Mouse (Mus musculus): ENCODE data around the gene Drd5. TPM values are rescaled to one million over a fixed set of nuclear protein-coding genes. Genes with fewer than 3 reads are reported as not detected.
A peak's percentile ranks its signal among the peaks of the same experiment; 100 is the strongest.

Gene Drd5
- total RNA-seq (2021), result 1 to 10 TPM; 1.4 to 2.0 TPM
- long read RNA-seq, experiment 1, result 0 reads
- long read RNA-seq, experiment 2, partial matches to known transcripts, result 0 of 1 reads
- long read RNA-seq, experiment 2, other reads (novel, unspliced or antisense), result 0 of 1 reads

DNA sequence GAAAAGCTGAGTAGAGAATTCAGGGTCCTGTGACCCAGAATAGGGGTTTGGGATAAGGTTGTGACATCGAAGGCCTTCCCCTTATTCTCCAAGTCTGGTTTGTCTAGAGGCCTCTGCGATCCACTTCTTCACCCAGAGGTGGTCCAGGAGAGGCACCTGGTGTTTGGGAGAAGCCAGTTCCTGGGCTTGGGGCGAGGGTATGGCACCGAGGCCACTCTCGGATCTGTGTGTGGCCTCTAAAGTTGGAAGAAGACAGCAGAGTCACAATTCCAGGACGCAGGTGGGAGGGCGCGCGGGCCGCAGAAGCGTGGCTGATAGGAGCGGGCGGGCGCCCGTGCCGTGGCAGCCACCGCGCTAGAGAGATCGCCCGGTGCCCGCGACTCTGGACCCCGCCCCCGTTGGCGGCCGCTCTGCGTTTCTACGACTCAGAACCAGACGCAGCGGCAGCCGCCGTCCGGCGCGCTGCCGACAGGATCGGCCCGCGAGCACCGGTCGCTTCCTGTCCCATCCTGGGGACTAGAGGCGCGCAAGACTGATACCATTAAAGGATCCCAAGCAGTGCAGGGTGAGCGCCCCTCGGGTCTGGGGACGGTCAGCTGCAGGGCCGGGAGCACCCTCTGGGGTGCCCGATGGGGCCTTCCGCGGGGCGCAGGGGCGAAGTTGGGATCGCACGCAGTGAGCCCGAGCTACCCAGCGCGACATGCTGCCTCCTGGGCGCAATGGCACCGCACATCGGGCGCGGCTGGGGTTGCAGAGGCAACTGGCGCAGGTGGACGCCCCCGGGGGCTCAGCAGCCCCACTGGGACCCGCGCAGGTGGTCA is at the start of gene Drd5:
Gene Drd5, plus strand, starts transcription at position 402 of the 821 bp plus-strand sequence.
- DNase-seq (ENCODE audit: low spot score in 2 of 2), result peak in 1 of 2 experiments; percentile 8

DNA sequence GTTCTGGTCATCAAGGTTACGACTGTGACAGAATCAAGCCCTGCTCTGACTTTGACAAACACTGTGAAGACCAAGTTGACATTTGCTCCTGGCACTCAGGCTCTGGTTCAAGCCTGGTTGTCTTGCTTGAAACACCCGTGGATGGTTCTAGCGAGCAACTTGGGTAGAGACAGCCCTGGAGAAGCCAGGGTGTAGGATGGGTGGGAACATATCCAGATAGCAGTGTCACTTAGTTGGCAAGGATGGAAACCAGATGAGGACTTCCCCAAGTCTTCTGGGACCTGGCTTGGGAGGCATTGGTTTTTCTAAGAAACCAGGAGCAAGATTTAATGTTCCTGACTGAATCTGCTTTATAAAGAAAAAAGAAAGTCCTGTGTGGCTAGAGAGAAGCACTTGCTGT is 48.2 kb upstream of the Drd5 start:
- no peak for DNase-seq (ENCODE audit: low spot score in 2 of 2)

DNA sequence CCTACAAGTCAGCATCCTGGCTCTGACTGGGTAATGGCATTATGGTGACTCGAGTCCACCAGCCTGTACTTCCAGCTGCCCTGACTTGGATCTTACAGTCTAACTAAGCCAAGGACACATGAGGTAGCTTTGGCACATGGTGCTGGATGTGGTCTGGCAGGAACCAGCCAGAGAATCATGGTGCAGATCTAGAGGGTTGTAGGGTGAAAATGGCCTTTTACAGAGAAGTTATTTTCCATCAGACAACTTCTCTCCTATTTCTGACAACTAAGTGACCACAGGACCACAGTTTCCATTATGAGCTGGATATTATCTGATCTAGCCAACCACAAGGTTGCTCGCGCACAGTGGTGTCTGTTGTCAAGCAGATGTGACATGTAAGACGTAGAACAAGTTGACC is 45.3 kb upstream of the Drd5 start:
- DNase-seq (ENCODE audit: low spot score in 2 of 2), result no peak

DNA sequence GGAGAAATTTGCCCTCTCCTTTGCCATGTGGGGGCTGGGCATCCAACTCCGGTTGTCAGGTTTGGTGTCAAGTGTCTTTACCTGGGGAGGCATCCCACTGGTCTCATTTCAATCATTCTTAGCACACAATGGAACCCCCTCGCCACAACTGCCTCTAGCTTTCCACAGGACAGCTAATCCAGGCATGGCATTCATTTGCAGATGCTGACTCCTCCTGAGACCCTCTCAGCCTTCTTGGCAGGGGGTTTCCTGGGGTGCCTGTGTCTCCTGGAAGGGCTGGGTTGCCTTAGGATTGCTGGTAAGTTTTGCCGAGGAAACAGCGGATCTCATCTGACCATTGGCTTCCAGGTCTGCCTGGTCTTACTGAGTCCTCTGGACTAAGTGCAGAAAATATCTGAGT is 43.4 kb upstream of the Drd5 start, which contains the start of gene Otop1:
Gene Otop1, plus strand, starts transcription at position 202 of the 400 bp plus-strand sequence.
- DNase-seq (ENCODE audit: low spot score in 2 of 2), result no peak

DNA sequence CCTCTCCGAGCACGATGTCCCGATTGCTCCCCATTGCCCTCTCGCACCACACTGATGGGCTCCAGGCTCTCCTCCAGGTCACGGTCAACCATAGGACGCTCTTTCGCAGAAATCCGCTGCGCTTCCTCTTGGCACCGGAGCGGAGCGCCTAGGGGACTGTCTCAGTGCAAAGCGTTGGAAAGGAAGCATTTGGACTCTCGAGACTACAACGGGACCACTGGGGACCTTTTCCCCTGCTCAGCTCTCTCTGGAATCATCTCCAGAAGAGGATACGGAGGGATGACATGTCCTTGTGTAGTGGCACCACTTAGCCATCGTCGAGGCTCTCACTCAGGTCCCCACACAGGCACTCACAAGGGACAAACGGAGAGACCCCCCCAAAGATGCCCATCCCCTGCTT is 42.7 kb upstream of the Drd5 start:
- no peak for DNase-seq (ENCODE audit: low spot score in 2 of 2)

DNA sequence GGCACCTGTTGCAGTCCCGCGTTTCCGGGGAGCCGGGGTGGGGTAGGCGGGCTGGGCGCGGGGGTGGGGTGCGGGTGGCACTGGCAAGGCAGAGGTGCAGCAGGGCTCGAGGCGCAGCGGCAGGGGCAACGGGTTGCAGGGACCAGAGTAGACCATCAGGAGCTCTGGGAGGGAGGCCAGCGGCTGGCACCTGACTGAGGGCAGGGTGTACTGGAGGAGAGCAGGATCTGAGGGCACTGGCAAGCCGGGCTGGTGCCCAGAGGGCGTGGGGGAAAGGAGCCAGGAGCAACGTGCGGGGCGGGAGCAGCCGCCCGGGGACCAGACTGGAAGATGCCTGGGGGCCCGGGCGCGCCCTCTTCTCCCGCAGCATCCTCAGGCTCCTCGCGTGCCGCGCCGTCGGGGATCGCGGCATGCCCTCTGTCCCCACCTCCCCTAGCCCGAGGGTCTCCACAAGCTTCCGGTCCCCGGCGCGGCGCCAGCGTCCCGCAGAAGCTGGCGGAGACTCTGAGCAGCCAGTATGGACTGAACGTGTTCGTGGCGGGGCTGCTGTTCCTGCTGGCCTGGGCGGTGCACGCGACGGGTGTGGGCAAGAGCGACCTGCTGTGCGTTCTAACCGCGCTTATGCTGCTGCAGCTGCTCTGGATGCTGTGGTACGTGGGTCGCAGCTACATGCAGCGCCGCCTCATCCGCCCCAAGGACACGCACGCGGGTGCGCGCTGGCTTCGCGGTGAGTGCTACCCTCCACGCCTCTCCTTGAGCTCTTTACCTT is 41.9 kb upstream of the Drd5 start:
- peak in 1 of 2 experiments; percentile 8 for DNase-seq (ENCODE audit: low spot score in 2 of 2)

DNA sequence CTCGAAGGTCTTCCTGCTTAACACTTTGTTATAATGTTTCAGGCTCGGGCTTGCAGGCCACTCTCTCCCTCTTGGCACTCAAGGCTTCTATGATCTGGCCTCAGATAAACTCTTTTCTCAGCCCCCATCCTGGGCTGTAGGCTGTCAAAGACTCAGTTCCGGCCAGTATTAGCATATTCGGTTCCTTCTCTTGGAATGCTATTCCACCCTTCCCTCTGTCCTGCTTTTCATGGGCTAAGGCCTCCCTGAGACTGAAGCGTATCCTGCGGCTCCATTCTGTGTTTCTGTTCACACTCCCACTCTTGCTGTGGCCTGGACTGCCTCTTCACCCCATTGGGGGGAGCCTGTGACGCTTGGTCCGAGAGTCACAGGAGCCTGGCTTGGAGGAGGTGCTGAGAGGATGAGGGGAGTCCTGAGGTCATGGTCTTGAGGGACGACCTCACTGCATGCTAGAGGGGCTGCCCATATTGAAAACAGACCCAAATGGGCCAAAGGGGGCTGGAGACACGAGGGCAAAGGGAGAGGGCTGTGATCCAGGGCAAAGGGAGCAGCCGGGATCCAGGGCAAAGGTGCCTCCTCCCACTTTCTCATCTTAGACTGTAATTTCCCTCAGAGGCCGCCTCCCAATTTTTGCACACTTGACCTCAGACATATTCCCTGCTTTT is 41.1 kb upstream of the Drd5 start:
- DNase-seq (ENCODE audit: low spot score in 2 of 2), result no peak

DNA sequence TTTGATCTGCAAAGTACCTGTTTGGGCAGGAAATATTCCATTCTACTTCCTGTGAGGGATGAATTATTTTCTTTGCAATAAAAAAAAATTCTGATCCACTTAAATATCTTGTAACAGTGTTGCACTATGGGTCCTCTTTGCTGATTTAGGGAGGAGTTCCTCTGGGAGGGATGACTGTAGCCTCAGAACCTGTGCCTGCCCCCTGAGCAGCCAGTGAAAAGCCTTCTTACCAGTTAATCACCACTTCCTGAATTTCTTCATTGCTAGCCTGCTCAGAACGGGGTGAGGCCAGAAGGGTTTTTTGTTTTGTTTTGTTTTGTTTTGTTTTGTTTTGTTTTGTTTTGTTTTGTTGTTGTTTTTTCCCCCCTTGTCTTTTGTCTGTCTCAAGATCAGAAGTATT is 39.1 kb upstream of the Drd5 start:
- no peak for DNase-seq (ENCODE audit: low spot score in 2 of 2)

DNA sequence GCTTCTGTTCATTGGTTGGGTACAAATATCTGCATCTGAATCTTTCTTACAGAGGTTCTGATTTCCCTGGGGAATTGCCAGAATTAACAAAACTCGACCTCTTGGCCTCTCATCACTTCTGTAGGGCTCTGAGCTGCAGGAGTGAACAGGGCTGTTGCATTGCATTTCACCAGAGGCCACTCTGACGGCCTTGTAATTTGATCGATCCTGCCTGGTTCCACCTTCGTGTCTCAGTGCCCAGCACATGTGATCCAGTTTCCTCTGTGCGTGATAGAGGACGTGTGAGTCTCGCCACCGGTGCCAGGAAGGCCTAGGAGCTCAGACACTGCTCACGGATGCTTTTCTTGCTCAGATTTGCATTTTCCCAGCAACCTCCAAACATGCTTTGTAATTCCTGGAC is 33.4 kb upstream of the Drd5 start:
- no peak for DNase-seq (ENCODE audit: low spot score in 2 of 2)

DNA sequence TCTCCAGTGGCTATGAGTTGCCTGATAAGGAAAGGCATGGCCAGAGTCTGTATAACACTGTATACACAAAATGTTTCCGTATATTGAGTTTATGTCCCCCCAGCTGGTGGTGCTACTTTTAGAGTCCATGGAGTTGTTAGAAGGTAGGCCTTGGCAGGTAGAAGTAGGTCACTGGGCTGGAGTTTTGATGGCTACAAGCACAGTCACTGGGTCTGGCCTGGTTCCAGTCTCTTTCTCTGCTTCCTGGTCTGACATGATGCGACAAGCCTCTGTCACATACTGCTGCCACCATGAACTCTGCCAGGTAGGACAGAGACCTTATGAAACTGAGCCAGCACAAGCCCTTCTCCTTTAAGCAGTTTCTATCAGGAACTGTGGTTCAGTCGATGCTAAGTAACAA is 30.7 kb upstream of the Drd5 start:
- no peak for DNase-seq (ENCODE audit: low spot score in 2 of 2)

DNA sequence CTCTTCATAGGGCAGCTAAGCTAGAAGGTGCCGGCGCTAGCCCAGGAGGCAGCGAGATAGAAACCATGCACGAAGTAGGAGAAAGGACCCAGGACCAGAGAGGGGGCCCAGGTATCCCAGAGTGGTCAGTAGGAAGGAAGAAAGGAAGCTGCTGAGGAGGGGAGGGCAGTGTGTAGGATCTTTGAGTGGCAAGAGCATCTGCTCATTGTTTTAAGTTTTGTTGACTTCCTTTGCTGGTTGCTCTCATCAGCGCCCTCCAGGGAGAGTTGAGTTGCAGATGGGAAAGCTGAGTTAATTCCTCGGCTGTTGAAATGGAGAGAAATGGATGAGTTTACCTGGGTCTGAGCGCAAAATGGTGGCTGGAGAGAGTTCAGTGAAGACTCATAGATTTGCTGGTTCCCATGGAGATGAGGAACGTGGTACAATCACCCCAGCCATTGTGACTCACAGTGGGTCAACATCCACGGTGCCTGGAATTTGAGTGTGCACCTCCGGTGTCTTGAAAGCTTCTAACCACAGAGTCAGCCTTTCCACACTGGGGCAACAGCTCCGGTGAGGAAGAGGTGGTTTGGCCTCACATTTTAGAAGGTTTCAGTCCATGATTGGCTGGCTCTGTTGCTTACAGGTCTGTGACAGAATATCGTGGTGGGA is 17.3 kb upstream of the Drd5 start:
- DNase-seq (ENCODE audit: low spot score in 2 of 2), result no peak

DNA sequence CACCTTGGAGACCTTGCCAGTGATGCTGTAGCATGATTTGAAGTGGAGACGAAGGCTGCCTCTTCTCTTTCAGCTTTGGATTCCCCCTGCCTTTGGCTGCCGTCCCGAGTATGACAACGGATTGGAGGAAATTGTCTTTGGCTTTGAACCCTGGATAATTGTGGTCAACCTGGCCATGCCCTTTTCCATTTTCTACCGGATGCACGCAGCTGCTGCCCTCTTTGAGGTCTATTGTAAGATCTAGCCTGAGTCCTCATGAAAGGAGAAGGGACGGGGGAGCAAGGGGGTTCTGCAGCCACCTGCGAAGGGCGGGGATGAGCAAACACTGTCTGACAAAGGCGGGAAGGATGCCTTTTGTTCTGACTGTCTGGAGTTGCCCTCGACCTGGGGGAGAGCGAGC is 16.5 kb upstream of the Drd5 start:
- no peak for DNase-seq (ENCODE audit: low spot score in 2 of 2)

DNA sequence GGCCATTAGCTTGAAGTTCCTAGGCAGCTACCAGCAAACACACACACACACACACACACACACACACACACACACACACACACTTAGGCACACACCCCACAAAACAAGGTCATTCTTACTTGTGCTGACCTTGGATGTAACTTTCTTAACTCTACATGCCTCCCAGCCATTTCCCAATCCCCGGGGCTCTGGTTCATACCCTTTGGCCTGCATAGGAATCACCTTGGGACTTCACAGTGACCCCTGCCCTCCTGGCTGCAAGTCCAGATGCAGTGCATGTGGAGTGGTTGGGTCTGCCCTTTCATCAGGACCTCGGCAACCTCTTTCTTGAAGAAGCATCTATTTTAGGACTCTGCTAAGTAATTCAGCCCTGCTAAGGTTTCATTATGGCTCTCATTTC is 13.9 kb upstream of the Drd5 start:
- no peak for DNase-seq (ENCODE audit: low spot score in 2 of 2)

DNA sequence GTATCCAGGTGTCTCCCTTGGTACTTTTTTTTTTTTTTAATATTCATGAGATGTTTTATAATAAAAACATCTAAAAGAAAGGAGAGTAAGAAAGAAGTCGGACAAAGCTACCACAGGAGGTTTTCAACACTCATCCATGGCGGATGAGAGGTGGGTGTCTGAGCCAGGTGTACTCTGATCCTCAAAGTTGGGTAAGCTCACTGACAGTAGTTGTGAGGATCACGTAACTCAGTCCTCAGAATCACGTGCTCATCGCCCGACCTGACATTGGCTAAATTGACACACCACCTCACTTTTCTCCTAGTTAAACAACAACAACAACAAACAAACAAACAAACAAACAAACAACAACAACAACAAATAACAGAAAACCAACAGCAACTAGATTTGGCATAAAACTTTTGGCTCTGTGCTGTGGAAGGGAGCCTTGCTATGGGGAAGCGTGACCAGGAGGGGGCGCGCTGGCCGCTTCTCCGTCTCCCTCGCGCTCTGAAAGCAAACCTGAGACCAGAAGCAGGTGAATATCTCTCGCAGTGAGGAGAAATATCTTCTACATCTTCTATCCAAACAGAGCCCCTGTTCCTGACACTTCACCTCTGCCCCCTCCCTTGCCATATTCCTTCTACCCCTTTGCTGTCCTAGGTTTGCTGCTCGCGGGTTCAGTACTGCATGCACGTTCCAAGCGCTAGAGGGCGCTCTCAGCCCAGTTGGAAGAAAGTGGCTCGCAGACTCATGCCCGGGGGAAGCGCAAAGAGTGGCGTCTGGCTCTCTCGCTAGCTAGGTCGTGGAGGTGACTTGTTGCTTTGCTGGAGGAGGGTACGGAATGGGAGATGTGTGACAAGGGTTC is 11.7 kb upstream of the Drd5 start:
- DNase-seq (ENCODE audit: low spot score in 2 of 2), result peak; percentile 92 to 95

DNA sequence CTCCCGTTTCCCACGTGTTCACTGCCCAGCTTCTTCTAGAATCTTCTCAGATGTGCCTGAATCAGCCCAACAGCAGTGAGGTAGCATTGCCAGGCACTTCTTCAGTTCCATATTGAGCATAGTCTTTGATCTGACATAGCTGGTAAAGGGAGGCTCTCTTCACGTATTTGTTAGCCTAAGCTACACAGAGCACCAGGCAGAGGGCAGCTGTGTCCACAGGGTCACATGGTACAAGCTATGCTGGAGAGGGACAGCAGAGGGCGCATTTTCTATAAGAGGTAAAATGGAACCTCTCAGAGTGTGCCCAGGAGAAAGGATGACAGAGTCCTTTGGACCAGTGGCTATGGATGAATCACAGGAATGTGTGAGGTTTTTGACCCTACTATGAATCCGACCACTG is 10.3 kb upstream of the Drd5 start:
- peak; percentile 65 to 72 for DNase-seq (ENCODE audit: low spot score in 2 of 2)

DNA sequence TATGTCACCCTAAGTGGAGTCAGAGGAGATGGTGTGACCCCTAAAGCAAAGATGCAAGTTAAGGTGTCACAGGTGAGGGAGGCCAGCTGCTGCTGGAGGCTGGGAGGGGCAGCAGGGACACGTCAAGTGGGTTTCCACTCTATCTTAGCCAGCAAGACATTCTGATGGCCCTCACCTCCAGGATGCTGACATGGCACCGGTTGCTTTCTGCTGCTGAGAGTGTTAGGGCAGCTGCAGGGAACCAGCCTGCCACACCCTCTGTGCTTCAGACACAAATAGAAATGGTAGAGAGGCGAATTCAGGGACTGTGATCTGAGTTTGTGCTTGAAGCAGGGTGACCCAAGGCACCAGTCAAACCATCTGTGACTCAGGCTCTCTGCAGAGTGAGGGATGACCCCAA is 9.4 kb upstream of the Drd5 start:
- no peak for DNase-seq (ENCODE audit: low spot score in 2 of 2)

DNA sequence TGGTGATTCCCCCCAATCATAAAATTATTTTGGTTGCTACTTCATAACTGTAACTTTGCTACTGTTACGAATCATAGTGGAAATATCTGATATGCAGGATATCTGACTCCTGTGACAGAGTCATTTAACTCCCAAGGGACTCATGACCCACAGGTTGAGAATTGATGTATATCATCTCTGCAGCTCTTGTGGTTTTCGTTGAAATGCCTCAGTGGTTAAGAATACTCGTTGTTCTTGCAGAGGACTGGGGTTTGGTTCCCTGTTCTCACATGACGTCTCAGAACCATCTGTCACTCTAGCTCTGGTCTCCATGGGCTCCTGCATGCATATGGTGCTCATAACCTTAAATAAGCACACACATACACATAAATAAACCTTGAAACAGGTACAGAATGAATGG is 14.2 kb downstream of the Drd5 start:
- DNase-seq (ENCODE audit: low spot score in 2 of 2), result no peak

DNA sequence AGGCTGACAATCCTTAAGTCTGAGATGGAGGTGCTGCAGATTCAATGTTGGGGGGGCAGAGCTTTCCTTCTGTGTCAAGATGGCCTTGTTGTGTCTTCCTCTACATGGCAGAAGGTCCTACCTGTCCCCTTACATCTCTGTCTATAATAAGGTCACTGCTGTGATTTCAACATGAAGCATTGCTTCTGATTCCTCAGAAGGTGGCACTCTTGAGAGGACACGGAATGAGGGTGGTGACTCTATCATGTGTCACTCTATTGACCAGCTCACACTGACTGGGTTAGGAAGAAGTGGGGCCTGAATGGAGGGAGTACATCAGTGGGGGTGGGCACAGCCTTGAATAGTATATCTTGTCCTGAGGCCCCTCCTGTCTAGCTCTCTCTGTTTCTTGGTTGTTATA is 15.4 kb downstream of the Drd5 start:
- DNase-seq (ENCODE audit: low spot score in 2 of 2), result no peak

DNA sequence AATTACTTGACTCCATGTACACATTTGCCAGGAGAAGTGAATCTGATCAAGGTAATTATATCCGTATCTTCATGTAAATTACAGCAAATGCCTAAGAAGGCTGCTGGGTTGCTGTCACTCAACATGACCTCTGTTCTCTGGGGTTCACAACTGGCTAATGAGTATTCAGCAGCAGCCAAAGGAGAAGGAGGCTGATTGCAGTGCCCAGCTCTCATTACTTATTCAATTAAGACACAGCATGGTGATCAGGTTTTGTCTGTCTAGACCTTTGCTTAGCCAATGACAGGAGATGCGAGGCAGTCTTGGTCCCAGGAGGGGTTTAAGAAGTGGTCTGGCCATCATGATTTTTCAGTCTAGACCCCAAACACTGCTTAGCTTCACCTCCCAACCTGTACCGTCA is 23.9 kb downstream of the Drd5 start:
- no peak for DNase-seq (ENCODE audit: low spot score in 2 of 2)
